Mouse (Mus musculus) heart, adult 2 months (tissue): ENCODE data around the gene Cdk4.
"Not testable (repeated sequence)": the region's sequence is repeated elsewhere in the genome, so short reads cannot be mapped to it uniquely, and the experiment has no call there.

ENCODE experiments used
- CTCF ChIP-seq: fragments of 200-600 bp; IDR thresholded peaks from 2 replicates; pipeline ENCODE4 v1.8.1; 2022; ENCODE audit warnings: antibody characterized with exemption, mild to moderate bottlenecking, moderate library complexity
- EP300 ChIP-seq: fragments of 200-500 bp; IDR thresholded peaks from 2 replicates; pipeline ENCODE4 v1.6.1; 2011; ENCODE audit warnings: low read depth, low read length, control low read depth; ENCODE audit not compliant: insufficient read depth

DNA sequence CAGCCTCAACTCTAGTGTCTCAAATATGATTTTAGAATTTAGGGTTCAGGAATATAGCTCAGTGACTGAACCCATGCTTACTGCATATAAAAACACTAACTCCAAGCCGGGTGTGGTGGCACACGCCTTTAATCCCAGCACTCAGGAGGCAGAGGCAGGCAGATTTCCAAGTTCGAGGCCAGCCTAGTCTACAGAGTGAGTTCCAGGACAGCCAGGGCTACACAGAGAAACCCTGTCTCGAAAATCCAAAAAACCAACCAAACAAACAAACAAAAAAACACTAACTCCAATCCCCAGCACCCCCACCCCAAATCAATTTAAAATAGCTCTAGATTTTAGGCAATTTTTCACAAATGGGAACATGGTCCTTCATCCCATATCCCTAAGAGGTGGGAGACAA is 1.2 kb upstream of the Cdk4 start:
- not testable (repeated sequence) for TF ChIP-seq CTCF, EP300
